Mouse (Mus musculus): ENCODE measurements around the gene Helz. TPM values are rescaled to one million over a fixed set of nuclear protein-coding genes. Genes with fewer than 3 reads are reported as not detected.

Gene Helz
- polyA plus RNA-seq, 1 experiment from 2014 or later: 27.4 TPM

- 98% methylated on average over 2 of the region's 2 CpGs for WGBS
- no peaks in the 10 kb centered on the region for H3K4me1 ChIP-seq (replicated peaks; ENCODE audit: control insufficient read depth, insufficient read depth, low read length)
- no peak overlapping the region for H3K9ac ChIP-seq (ENCODE audit: low read length)
- H3K9me3 ChIP-seq (ENCODE audit: control insufficient read depth, low read length): no peaks in the 10 kb centered on the region
- H3K27me3 ChIP-seq (ENCODE audit: control insufficient read depth, insufficient read depth, low read length): no peaks in the 10 kb centered on the region
- H3K4me2 ChIP-seq (ENCODE audit: low read depth, low read length, severe bottlenecking): no peak overlapping the region
- H3K4me3 ChIP-seq (ENCODE audit: low read depth, low read length): no peak overlapping the region
- H3K36me3 ChIP-seq (ENCODE audit: control insufficient read depth, insufficient read depth, low read length): no peaks in the 10 kb centered on the region; the same call in 1 of the 2 replicates
- ATAC-seq (replicated peaks; ENCODE audit: low FRiP score): no peak
- no peak for DNase-seq (ENCODE audit: low spot score)
- H3K27ac ChIP-seq (ENCODE audit: low read depth, low read length): no peak overlapping the region
Observed at GRCm38 (mm10) chr11:107571318-107571717, 23.6 kb downstream of the Helz start.

DNA sequence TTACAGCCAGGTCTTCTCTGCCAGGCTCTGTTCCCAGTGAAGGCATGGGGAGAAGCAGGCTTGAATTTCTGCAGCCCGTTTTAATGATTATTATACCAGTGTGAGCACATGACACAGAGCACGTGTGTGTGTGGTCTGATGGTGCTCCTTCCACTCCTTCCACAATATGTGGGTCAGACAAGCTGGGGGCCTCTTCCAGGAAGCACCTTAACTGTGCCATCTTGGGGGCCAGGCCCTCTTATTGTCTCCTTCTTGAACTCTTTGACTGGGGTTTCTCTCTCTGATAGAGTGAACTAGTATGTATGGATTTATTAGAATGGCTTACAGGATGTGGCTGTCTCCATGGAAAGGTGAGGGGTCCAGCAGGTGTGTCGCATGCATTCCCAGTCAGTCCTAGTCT, 24.8 kb downstream of the Helz start:
- Histone ChIP-seq H3K4me2 (ENCODE audit: low read depth, low read length, severe bottlenecking) (no peak overlapping the region), H3K27me3 (ENCODE audit: control insufficient read depth, insufficient read depth, low read length) (no peaks in the 10 kb centered on the region), H3K36me3 (ENCODE audit: control insufficient read depth, insufficient read depth, low read length) (no peaks in the 10 kb centered on the region; the same call in 1 of the 2 replicates), H3K9ac (ENCODE audit: low read length) (no peak overlapping the region), H3K27ac (ENCODE audit: low read depth, low read length) (no peak overlapping the region), H3K4me3 (ENCODE audit: low read depth, low read length) (no peak overlapping the region), H3K4me1 (replicated peaks; ENCODE audit: control insufficient read depth, insufficient read depth, low read length) (no peaks in the 10 kb centered on the region), H3K9me3 (ENCODE audit: control insufficient read depth, low read length) (no peaks in the 10 kb centered on the region)
- DNase-seq (ENCODE audit: low spot score): no peak
- no peak for ATAC-seq (replicated peaks; ENCODE audit: low FRiP score)
- 94% methylated on average over 3 of the region's 3 CpGs for WGBS

GRCm38 (mm10) chr11:107573061-107573692, 25.4 kb downstream of the Helz start:
- DNase-seq (ENCODE audit: low spot score): no peak
- Histone ChIP-seq H3K9me3 (ENCODE audit: control insufficient read depth, low read length) (no peaks in the 10 kb centered on the region), H3K4me2 (ENCODE audit: low read depth, low read length, severe bottlenecking) (no peak overlapping the region)

DNA sequence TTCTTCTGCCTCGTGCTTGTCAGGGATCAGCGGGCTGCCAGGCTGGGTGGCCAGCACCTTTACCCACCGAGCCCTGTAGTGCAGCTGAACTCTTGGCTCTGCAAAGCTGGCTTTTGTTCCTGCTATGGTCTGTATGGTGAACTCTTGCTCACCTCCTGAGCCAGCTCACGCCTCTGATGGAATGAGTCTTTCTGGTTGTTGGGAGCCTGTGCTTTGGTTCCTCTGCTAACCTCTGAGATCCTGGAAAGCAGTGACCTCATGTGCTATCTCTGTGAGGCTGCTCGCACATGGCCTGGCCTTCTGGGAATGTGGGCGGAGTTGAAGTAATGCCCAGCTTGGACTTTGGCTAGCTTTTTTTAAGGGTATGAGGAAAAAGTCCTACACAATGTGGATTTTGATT, 26.1 kb downstream of the Helz start:
- no peak for ATAC-seq (replicated peaks; ENCODE audit: low FRiP score)
- Histone ChIP-seq H3K9ac (ENCODE audit: low read length) (no peak overlapping the region), H3K27ac (ENCODE audit: low read depth, low read length) (no peak overlapping the region), H3K4me3 (ENCODE audit: low read depth, low read length) (no peak overlapping the region), H3K36me3 (ENCODE audit: control insufficient read depth, insufficient read depth, low read length) (no peaks in the 10 kb centered on the region; the same call in 1 of the 2 replicates), H3K4me1 (replicated peaks; ENCODE audit: control insufficient read depth, insufficient read depth, low read length) (no peaks in the 10 kb centered on the region), H3K4me2 (ENCODE audit: low read depth, low read length, severe bottlenecking) (no peak overlapping the region), H3K9me3 (ENCODE audit: control insufficient read depth, low read length) (no peaks in the 10 kb centered on the region), H3K27me3 (ENCODE audit: control insufficient read depth, insufficient read depth, low read length) (no peaks in the 10 kb centered on the region)
- no peak for DNase-seq (ENCODE audit: low spot score)
- 73% methylated on average over 6 of the region's 6 CpGs for WGBS

More at GRCm38 (mm10) chr11:107573061-107573692, 25.4 kb downstream of the Helz start:
- Histone ChIP-seq H3K4me3 (ENCODE audit: low read depth, low read length) (no peak overlapping the region), H3K36me3 (ENCODE audit: control insufficient read depth, insufficient read depth, low read length) (no peaks in the 10 kb centered on the region; the same call in 1 of the 2 replicates), H3K27me3 (ENCODE audit: control insufficient read depth, insufficient read depth, low read length) (no peaks in the 10 kb centered on the region), H3K9ac (ENCODE audit: low read length) (no peak overlapping the region), H3K4me1 (replicated peaks; ENCODE audit: control insufficient read depth, insufficient read depth, low read length) (no peaks in the 10 kb centered on the region), H3K27ac (ENCODE audit: low read depth, low read length) (no peak overlapping the region)
- ATAC-seq (replicated peaks; ENCODE audit: low FRiP score): no peak
- 85% methylated on average over 11 of the region's 11 CpGs for WGBS

DNA sequence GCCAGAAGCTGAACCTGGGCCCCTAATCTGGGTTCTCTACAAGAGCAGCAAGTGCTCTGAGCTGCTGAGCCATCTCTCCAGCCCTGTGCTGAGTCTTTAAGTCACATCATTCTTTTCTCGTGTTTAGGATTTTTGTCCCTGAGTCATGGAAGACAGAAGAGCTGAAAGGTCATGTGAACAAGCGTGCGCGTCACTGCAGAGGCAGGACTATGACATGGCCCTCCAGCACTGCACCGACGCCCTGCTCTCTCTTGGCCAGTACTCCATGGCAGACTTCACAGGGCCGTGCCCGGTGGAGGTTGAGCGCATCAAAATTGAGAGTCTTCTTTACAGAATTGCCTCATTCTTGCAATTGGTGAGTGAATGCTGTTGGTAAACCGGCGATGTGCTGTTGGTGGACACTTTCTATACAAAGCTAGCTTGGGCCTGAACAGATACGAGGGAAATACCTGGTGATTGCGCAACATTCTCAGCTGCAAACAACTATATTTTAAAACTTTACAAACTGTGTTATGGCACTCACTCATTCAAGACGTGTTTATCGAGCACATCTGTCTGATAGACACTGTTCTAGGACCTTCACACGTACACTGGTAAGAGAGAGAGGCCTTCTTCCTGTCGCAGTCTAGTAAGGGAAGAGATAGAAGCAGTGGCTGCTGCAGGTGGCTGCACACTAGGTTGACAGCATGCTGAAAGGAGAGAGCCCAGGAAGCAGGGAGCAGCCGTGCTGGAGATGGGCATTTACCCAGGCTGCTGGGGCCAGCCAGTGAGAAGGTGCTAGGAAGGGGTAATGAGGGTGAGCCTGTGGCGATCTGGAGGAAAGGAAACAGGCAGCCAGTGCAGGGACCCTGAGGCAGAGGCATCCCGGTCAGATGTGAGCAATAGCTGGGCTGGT, 27.3 kb downstream of the Helz start:
- Histone ChIP-seq H3K4me2 (ENCODE audit: low read depth, low read length, severe bottlenecking) (no peak overlapping the region), H3K4me1 (replicated peaks; ENCODE audit: control insufficient read depth, insufficient read depth, low read length) (no peaks in the 10 kb centered on the region), H3K9me3 (ENCODE audit: control insufficient read depth, low read length) (no peaks in the 10 kb centered on the region), H3K27me3 (ENCODE audit: control insufficient read depth, insufficient read depth, low read length) (no peaks in the 10 kb centered on the region), H3K4me3 (ENCODE audit: low read depth, low read length) (no peak overlapping the region), H3K9ac (ENCODE audit: low read length) (no peak overlapping the region), H3K36me3 (ENCODE audit: control insufficient read depth, insufficient read depth, low read length) (peaks cover 2% of the 10 kb centered on the region; the same call in 1 of the 2 replicates), H3K27ac (ENCODE audit: low read depth, low read length) (no peak overlapping the region)
- ATAC-seq (replicated peaks; ENCODE audit: low FRiP score): no peak
- WGBS: 95% methylated on average over 20 of the region's 20 CpGs
- DNase-seq (ENCODE audit: low spot score): no peak

DNA sequence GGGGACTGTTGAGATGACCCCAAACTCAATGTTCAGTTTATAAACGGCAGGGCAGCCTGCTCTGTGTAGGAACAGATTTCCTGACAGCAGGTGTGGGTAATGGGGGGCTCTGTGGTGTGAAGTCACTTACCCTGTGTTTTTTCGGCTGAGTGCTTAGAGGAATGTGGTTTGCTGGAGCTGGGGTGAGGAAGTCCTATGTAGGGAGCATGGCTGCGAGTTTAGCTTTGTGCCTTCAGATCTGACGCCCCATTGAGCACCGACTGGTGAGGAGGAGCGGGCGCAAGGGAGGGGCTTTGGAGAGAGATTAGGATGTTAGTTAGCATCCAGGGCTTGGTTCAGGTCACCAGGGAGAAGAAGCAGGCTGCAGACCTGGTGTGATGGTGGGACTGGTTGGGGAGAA, 28.5 kb downstream of the Helz start:
- Histone ChIP-seq H3K4me1 (replicated peaks; ENCODE audit: control insufficient read depth, insufficient read depth, low read length) (no peaks in the 10 kb centered on the region), H3K27ac (ENCODE audit: low read depth, low read length) (no peak overlapping the region), H3K4me3 (ENCODE audit: low read depth, low read length) (no peak overlapping the region), H3K9me3 (ENCODE audit: control insufficient read depth, low read length) (no peaks in the 10 kb centered on the region), H3K4me2 (ENCODE audit: low read depth, low read length, severe bottlenecking) (no peak overlapping the region), H3K36me3 (ENCODE audit: control insufficient read depth, insufficient read depth, low read length) (peaks cover 2% of the 10 kb centered on the region; the same call in 1 of the 2 replicates), H3K9ac (ENCODE audit: low read length) (no peak overlapping the region), H3K27me3 (ENCODE audit: control insufficient read depth, insufficient read depth, low read length) (no peaks in the 10 kb centered on the region)
- 94% methylated on average over 7 of the region's 7 CpGs for WGBS
- no peak for ATAC-seq (replicated peaks; ENCODE audit: low FRiP score)
- no peak for DNase-seq (ENCODE audit: low spot score)

GRCm38 (mm10) chr11:107577400-107577799, 29.7 kb downstream of the Helz start:
- H3K27me3 ChIP-seq (ENCODE audit: control insufficient read depth, insufficient read depth, low read length): no peaks in the 10 kb centered on the region
- no peak for ATAC-seq (replicated peaks; ENCODE audit: low FRiP score)

GRCm38 (mm10) chr11:107578226-107578625, 30.5 kb downstream of the Helz start:
- no peak overlapping the region for H3K4me3 ChIP-seq (ENCODE audit: low read depth, low read length)
- H3K36me3 ChIP-seq (ENCODE audit: control insufficient read depth, insufficient read depth, low read length): peaks cover 2% of the 10 kb centered on the region; the same call in 1 of the 2 replicates
- no peak overlapping the region for H3K9ac ChIP-seq (ENCODE audit: low read length)
- no peak overlapping the region for H3K27ac ChIP-seq (ENCODE audit: low read depth, low read length)
- H3K27me3 ChIP-seq (ENCODE audit: control insufficient read depth, insufficient read depth, low read length): no peaks in the 10 kb centered on the region
- ATAC-seq (replicated peaks; ENCODE audit: low FRiP score): no peak
- no peaks in the 10 kb centered on the region for H3K9me3 ChIP-seq (ENCODE audit: control insufficient read depth, low read length)
- no peaks in the 10 kb centered on the region for H3K4me1 ChIP-seq (replicated peaks; ENCODE audit: control insufficient read depth, insufficient read depth, low read length)
- no peak overlapping the region for H3K4me2 ChIP-seq (ENCODE audit: low read depth, low read length, severe bottlenecking)
- 75% methylated on average over 7 of the region's 7 CpGs for WGBS
- DNase-seq (ENCODE audit: low spot score): no peak

More at GRCm38 (mm10) chr11:107577400-107577799, 29.7 kb downstream of the Helz start:
- H3K9ac ChIP-seq (ENCODE audit: low read length): no peak overlapping the region
- no peaks in the 10 kb centered on the region for H3K4me1 ChIP-seq (replicated peaks; ENCODE audit: control insufficient read depth, insufficient read depth, low read length)
- WGBS: 86% methylated on average over 8 of the region's 8 CpGs
- H3K9me3 ChIP-seq (ENCODE audit: control insufficient read depth, low read length): no peaks in the 10 kb centered on the region
- H3K27ac ChIP-seq (ENCODE audit: low read depth, low read length): no peak overlapping the region
- no peak for DNase-seq (ENCODE audit: low spot score)
- H3K4me2 ChIP-seq (ENCODE audit: low read depth, low read length, severe bottlenecking): no peak overlapping the region
- H3K36me3 ChIP-seq (ENCODE audit: control insufficient read depth, insufficient read depth, low read length): peaks cover 2% of the 10 kb centered on the region; the same call in 1 of the 2 replicates
- H3K4me3 ChIP-seq (ENCODE audit: low read depth, low read length): no peak overlapping the region

All from forebrain, embryonic 11.5 days (tissue).